Mouse (Mus musculus): Measurements from ENCODE around the gene Fam24b.

The Fam24b gene

DNA sequence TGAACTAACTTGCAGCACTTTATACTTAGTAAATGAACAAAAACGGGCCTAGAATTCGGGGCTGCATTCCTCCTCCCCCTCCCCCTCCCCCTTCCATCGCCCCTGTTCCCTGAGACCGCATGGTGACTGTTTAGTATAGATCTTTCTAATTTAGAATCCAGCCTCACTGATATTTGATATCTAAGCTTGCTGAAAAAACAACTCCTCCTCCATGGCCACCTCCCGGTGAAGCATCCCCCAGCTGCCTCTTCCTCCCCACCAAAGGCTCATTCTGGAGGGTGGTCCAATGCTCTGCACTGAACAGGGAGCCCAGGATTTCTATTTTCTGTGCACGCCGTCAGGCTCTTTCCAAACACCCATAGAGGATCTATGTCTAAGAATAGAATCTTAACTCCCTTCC lies 11.0 kb downstream of the Fam24b start:
- TF ChIP-seq GATA4 (IDR thresholded peaks at IDR 0.05; ENCODE audit: insufficient replicate concordance, low read length) = no peak

DNA sequence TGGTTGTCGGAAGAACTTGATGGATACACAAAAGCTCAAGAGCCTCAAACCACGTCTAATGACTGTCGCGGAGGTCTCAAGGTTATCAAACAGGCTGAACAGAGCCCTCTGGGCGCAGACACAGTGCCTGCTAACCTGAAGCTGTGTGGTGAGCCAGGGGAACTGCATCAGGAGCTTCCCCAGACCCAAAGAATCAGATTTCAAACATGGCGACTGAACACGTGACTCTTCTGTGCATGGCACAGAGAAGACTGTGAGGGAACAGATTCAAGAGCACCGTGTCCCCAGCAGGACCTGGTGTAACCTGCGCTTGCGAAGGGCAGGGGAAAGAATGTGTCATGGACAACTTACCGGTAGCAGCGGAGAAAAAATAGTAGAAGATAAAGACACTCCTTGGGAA lies 11.7 kb downstream of the Fam24b start:
- TF ChIP-seq GATA4 (IDR thresholded peaks at IDR 0.05; ENCODE audit: insufficient replicate concordance, low read length) = no peak

DNA sequence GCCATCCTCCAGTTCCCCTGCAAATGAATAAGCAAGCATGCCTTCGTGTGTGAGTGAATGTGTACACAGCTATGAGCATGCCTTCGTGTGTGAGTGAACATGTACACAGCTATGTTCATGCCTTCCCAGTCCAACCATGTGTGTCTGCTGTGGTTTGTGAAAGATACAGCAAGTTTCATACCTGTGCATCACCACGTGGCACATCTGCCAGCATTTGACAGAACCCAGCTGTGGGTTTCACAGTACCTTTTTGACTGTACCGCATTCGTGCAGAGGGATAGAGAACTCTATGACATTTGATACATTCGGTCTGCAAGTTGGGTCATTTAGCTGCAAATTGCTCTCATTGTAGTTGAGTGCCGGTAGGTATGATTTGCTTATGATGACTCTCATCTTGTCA lies 14.8 kb downstream of the Fam24b start:
- no peak for TF ChIP-seq GATA4 (IDR thresholded peaks at IDR 0.05; ENCODE audit: insufficient replicate concordance, low read length)

DNA sequence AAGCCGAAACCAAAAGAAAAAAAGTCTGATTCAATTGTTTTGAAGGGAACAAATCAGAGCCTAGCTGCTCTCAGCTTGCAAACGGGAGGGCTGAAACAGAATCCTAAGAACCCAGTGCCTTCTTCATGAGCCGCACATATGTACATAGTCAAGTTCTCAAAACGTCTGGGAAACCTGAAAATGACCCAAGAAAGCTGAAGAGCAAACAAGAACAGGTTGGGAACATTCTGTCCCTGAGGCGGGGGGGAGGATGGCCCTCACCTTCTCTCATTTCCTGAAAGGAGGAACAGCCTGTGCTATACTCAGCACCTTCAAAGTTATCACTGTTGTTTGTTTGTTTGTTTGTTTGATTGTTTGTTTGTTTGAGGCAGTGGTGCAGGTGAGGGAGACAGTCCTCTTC lies 22.6 kb downstream of the Fam24b start:
- TF ChIP-seq GATA4 (IDR thresholded peaks at IDR 0.05; ENCODE audit: insufficient replicate concordance, low read length) = no peak

DNA sequence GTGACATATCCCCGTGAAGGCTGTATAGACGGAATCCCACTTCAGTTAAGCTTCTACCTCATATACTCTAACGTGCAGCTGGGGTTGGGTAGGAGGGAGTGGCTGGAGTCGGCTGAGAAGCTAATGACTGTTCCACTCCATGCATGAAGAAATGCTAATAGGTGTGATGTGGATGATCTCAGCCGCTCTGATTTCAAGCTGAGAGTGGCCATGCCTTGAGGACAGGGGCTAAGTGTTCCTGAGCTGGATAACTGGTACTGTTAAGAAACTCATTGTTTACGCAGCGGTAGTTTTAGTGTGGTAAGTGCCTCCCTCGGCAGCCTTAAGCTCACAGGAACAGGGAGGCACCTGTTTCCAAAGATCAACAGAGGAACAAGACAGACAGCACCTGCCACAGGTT lies 26.0 kb downstream of the Fam24b start:
- TF ChIP-seq GATA4 (IDR thresholded peaks at IDR 0.05; ENCODE audit: insufficient replicate concordance, low read length) = no peak

DNA sequence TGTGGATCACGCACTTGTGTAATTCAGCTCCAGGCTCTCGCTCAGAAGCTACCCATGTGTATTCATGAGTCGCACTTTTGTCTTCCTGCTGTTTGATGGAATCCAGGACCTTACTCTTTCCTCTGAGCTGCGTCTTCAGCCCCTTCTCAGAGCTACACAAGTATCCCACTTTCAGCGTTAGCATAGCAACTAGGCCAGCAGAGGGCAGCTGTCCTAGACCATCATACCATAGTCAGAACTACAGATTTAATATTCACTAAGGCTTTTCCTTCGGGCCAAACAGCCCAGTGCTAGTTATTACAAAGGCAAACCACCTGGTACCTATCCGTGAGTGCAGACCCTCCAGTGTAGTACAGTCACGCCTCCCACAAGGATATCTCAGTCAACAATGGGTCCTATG lies 32.2 kb downstream of the Fam24b start:
- no peak for TF ChIP-seq GATA4 (IDR thresholded peaks at IDR 0.05; ENCODE audit: insufficient replicate concordance, low read length)

All from liver, adult (tissue).